Mouse (Mus musculus) embryo, embryonic 10 days (tissue): ENCODE measurements around the gene Gm9495.
"Not testable (repeated sequence)": the region's sequence is repeated elsewhere in the genome, so short reads cannot be mapped to it uniquely, and the experiment has no call there.

Experiments used
- DNase-seq: peaks from one replicate; pipeline ENCODE4 v3.0.0-alpha.2; 2015; ENCODE audit warnings: low spot score

Gene Gm9495

GRCm38 (mm10) chr8:69453465-69453864 is at the start of gene Gm9495:
Gene Gm9495 (minus strand): TSS chr8:69453565.
- DNase-seq = not testable (repeated sequence)

DNA sequence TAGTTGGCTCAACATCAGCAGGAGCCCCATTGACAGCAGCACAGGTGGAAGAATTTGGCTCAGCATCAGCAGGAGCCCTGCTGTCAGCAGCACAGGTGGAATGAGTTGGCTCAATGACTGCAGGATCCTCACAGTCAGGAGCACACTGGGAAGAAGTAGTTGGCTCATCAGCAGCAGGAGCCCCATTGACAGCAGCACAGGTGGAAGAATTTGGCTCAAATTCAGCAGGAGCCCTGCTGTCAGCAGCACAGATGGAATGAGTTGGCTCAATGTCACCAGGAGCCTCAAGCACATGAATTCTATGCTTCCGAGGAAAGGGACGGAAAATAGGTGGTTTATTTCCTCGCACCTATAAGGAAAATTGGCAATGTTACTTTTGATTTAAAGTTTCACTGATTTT is 21.6 kb upstream of the Gm9495 start:
- not testable (repeated sequence) for DNase-seq

- DNase-seq = not testable (repeated sequence)
Observed at GRCm38 (mm10) chr8:69420018-69420417, 33.3 kb downstream of the Gm9495 start.

- no peak for DNase-seq
Observed at GRCm38 (mm10) chr8:69414326-69414725, 39.0 kb downstream of the Gm9495 start.

GRCm38 (mm10) chr8:69404768-69405167 is 48.6 kb downstream of the Gm9495 start:
- DNase-seq = no peak

GRCm38 (mm10) chr8:69399956-69400443 is 53.4 kb downstream of the Gm9495 start:
- DNase-seq = no peak

- peak; percentile 35 for DNase-seq
Observed at GRCm38 (mm10) chr8:69399181-69399955, 54.0 kb downstream of the Gm9495 start.

GRCm38 (mm10) chr8:69396196-69396595 is 57.2 kb downstream of the Gm9495 start:
- no peak for DNase-seq

- DNase-seq = peak; percentile 94
Observed at GRCm38 (mm10) chr8:69395050-69395789, 58.1 kb downstream of the Gm9495 start.

- DNase-seq = no peak
Observed at GRCm38 (mm10) chr8:69384361-69384760, 69.0 kb downstream of the Gm9495 start.
